Mouse (Mus musculus): ENCODE measurements around the gene Ubac2. TPM values are rescaled to one million over a fixed set of nuclear protein-coding genes. Genes with fewer than 3 reads are reported as not detected.

Gene Ubac2
- polyA plus RNA-seq, 1 experiment from 2014 or later = 59.3 TPM

DNA sequence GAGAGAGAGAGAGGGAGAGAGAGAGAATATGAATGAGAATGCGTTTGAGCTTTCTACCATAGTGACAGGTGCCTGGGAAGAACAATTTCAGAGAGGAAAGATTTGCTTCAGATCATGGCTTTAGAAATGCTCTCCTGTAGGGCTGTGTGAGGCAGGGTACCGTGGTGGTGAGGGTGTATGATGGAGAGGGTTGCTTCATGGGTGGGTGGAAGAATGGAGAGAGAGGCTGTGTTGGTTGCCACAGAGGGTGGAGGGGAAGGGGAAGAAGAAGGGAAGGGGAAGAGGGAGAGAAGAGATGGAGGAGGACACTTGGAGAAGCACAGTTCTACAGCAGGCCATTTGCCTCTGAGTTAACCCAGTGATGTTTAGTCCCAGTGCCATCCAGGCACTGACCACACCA, 19.4 kb downstream of the Ubac2 start:
- Histone ChIP-seq H3K4me2 (replicated peaks) (no peak overlapping the region), H3K9me3 (no peaks in the 10 kb centered on the region), H3K4me3 (replicated peaks) (no peak overlapping the region), H3K9ac (no peak overlapping the region), H3K36me3 (no peaks in the 10 kb centered on the region), H3K27me3 (replicated peaks) (no peaks in the 10 kb centered on the region), H3K4me1 (replicated peaks) (peaks cover 10% of the 10 kb centered on the region; the same call in 1 of the 2 replicates), H3K27ac (no peak overlapping the region)
- no peak for ATAC-seq
- WGBS = 85% methylated on average over 2 of the region's 2 CpGs

DNA sequence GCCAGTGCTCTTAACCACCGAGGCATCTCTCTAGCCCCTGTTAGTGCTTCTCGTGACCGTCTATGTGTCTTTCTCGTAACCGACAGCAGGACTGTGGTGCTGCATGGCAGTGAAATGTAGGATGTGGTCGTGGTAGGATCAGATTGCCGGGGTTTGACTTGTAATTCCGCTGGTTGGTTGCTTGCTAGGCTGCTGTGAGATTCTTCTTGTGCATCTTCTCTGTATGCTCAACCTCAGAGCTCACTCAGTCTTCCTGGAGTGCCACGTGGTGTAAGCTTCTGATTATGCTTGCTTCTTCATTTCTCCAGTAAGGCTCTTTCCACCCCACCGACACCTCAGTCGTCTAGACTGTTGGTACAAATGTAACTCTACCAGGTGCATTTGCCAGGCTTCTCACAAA, 20.1 kb downstream of the Ubac2 start:
- WGBS = 86% methylated on average over 11 of the region's 11 CpGs
- no peak overlapping the region for H3K27ac ChIP-seq
- no peaks in the 10 kb centered on the region for H3K9me3 ChIP-seq
- no peak overlapping the region for H3K4me2 ChIP-seq (replicated peaks)
- no peak for ATAC-seq
- peaks cover 6% of the 10 kb centered on the region; the same call in 1 of the 2 replicates for H3K4me1 ChIP-seq (replicated peaks)
- no peaks in the 10 kb centered on the region for H3K27me3 ChIP-seq (replicated peaks)
- no peak overlapping the region for H3K9ac ChIP-seq
- no peak overlapping the region for H3K4me3 ChIP-seq (replicated peaks)
- H3K36me3 ChIP-seq = no peaks in the 10 kb centered on the region

DNA sequence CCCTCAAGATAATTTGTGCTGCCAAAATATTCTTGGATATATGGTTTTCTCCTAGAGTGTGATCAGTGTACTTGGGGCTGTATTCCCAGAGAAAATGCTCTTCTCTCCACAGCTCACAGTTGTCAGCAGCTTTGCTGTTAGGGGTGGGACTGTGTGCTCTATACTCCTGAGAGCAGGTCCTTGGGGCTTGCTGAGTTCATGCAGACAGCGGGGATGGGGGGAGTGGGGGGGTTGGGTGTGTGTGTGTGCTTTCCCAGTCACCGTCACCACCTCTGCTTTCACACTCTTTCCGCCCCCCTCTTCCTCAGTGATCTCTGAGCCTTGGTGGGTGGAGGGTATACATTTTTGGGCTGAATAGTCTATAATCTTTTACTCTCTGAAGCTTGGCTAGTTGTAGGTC, 20.7 kb downstream of the Ubac2 start:
- Histone ChIP-seq H3K4me1 (replicated peaks) (no peaks in the 10 kb centered on the region; the same call in 1 of the 2 replicates), H3K4me3 (replicated peaks) (no peak overlapping the region), H3K4me2 (replicated peaks) (no peak overlapping the region), H3K27me3 (replicated peaks) (no peaks in the 10 kb centered on the region), H3K27ac (no peak overlapping the region), H3K9ac (no peak overlapping the region), H3K36me3 (no peaks in the 10 kb centered on the region), H3K9me3 (no peaks in the 10 kb centered on the region)
- no peak for ATAC-seq
- WGBS = 70% methylated on average over 3 of the region's 3 CpGs

DNA sequence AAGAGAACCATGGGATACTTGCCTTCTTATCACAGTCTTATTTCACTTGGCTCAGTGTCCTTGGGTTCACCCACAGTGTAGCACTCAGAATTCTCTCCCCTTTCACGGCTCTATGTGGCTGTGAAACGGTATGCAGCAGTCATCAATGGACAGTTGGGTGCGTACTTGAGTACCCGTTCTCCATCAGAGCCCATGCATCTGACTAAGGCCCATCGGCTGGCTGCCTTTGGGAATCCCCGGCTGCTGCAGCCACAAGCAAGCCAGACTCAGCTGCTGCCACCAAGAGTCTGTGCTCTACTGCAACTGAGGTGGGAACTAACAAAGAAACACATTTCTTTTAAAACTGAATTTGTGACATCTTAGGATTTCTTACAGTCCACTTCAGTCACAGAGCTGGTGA, 23.1 kb downstream of the Ubac2 start:
- Histone ChIP-seq H3K4me2 (replicated peaks) (no peak overlapping the region), H3K27me3 (replicated peaks) (no peaks in the 10 kb centered on the region), H3K4me1 (replicated peaks) (no peaks in the 10 kb centered on the region), H3K9ac (no peak overlapping the region), H3K36me3 (no peaks in the 10 kb centered on the region), H3K4me3 (replicated peaks) (no peak overlapping the region), H3K27ac (no peak overlapping the region), H3K9me3 (no peaks in the 10 kb centered on the region)
- WGBS = 90% methylated on average over 6 of the region's 6 CpGs
- ATAC-seq = no peak

DNA sequence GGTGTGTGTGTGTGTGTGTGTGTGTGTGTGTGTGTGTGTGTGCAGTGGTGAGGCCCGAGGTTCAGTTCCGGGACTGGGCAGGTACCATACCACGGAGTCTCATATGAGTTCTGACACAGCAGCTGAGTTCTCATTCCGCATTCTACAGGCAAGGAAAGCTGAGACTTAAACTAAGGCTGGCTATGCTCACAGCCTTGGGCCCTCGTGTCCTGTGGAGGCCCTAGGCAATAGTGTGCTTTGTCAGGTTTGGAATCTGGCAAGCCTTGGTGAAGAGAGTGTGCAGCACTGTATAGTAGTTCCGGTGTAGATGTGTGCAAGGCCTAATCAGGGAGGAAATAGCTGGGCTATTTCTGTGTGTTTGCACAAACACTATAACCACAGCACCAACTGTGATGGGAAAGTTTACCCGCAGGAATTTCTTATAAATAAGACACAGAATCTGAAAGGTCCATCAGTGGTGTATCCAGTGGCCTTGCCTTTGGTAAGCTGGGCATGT, 25.0 kb downstream of the Ubac2 start:
- Histone ChIP-seq H3K4me3 (replicated peaks) (no peak overlapping the region), H3K4me2 (replicated peaks) (no peak overlapping the region), H3K9me3 (no peaks in the 10 kb centered on the region), H3K9ac (no peak overlapping the region), H3K4me1 (replicated peaks) (no peaks in the 10 kb centered on the region), H3K36me3 (no peaks in the 10 kb centered on the region), H3K27me3 (replicated peaks) (no peaks in the 10 kb centered on the region), H3K27ac (no peak overlapping the region)
- no peak for ATAC-seq
- WGBS = 86% methylated on average over 7 of the region's 7 CpGs

DNA sequence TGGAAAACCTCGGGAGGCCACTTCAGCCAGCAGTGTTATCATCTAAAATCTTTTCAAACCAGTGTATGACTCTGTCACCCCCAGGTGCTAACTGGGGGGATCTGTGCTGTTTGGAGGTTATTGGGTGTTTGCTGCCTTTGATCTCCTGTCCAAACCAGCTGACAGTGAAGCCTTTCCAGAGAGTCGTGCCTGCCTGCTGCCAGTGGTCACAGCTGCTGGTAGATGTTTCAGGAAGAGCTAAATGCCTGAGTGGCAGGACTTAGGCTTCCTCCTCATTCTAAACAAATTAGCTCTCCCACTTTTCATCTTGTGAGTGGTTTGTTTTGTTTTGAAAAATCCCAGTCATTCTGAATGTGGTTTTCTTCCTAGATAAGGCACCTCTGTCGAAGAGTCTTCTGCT, 26.3 kb downstream of the Ubac2 start:
- Histone ChIP-seq H3K9me3 (no peaks in the 10 kb centered on the region), H3K9ac (no peak overlapping the region), H3K27ac (no peak overlapping the region), H3K36me3 (no peaks in the 10 kb centered on the region), H3K4me2 (replicated peaks) (no peak overlapping the region), H3K4me1 (replicated peaks) (no peaks in the 10 kb centered on the region), H3K4me3 (replicated peaks) (no peak overlapping the region), H3K27me3 (replicated peaks) (no peaks in the 10 kb centered on the region)
- 29% methylated on average over 3 of the region's 3 CpGs for whole genome bisulfite sequencing
- no peak for ATAC-seq

DNA sequence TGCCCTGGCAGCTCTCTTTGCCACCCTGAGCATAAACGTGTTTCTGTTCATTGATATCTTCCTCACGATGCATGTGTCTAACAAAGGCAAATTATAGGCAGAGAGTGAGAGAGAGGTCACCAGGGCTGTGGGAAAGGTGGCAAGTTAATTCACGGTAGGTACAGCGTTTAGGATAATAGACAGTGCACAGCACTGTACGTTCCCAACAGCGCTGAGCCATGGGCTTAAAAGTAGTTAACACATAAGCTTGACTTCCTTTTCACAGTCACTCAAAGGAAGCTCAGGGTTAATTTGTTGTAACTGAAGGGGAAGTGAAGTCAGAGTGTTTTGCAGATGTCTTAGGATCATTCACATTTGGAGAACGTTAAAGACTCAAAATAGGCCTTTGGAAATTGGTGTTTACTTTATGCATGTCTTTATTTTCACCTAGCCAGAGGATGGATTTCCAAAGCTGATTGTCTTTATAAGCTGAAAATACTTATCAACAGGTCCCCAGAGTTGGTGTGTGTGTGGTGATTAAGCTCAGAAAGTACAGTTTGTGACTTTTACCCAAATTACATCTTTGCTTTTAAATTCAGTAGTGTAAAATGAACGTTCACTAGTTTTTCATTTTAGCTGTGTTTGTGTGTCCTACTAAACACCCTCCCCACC, 28.0 kb downstream of the Ubac2 start:
- Histone ChIP-seq H3K36me3 (0 out of 2 replicates have a peak, but pooled peaks cover 1% of the 10 kb centered on the region), H3K4me2 (replicated peaks) (no peak overlapping the region), H3K9me3 (no peaks in the 10 kb centered on the region), H3K27ac (no peak overlapping the region), H3K9ac (no peak overlapping the region), H3K4me3 (replicated peaks) (no peak overlapping the region), H3K27me3 (replicated peaks) (no peaks in the 10 kb centered on the region), H3K4me1 (replicated peaks) (no peaks in the 10 kb centered on the region)
- no peak for ATAC-seq
- WGBS = 77% methylated on average over 8 of the region's 8 CpGs

DNA sequence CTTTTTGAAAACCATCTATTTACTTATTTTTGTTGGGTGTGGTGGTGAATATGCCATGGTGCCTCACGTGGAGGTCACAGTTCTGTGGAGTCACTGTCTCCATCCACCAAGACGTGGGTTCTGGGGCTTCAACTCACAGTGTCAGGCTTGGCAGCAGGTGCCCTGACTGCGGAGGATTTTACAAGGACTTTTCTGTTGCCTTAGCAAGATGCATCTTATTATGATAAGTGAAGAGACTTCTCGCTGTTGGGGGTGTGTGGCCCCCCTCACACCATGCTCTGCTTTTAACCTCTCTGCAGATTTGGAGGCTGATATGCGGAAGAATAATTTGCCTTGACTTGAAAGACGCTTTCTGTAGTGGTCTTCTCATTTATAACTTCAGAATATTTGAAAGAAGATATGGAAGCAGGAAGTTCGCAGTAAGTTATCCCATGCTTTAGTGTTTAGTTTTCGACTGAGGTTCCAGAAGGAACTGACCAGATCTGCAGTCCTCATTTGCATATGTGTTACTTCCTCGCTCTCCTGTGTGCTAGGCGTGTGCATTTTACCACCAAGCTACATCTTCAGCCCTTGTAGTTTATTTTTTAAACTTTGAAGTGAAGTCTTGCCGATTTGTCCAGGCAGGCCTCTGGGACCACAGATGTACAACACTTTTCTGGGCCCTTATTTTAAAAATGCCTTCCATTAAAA, 28.7 kb downstream of the Ubac2 start:
- H3K36me3 ChIP-seq = 0 out of 2 replicates have a peak, but pooled peaks cover 8% of the 10 kb centered on the region
- H3K4me3 ChIP-seq (replicated peaks) = no peak overlapping the region
- H3K27me3 ChIP-seq (replicated peaks) = no peaks in the 10 kb centered on the region
- no peak overlapping the region for H3K9ac ChIP-seq
- 85% methylated on average over 11 of the region's 11 CpGs for WGBS
- no peak overlapping the region for H3K4me2 ChIP-seq (replicated peaks)
- H3K27ac ChIP-seq = no peak overlapping the region
- no peaks in the 10 kb centered on the region for H3K4me1 ChIP-seq (replicated peaks)
- H3K9me3 ChIP-seq = no peaks in the 10 kb centered on the region
- no peak for ATAC-seq

DNA sequence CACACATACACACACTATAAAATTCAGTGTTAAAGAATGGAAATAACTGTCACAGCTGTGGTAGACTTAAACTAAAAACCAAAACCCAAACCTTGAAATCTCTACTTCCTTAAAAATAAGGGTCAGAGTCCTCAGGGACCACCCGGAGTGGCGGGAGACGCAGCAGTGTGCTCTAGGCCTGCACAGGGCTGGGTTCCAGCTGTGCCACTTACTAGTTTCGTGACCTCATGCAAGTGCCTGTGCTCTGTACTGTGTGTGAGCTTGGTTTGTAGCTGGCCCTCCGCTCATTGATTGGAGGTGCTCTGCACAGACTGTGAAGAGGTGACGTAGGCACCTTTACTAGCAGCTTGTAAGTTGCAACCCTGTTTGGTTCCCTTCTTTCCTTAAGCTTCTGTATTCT, 31.4 kb downstream of the Ubac2 start:
- ATAC-seq = no peak
- no peak overlapping the region for H3K4me3 ChIP-seq (replicated peaks)
- no peaks in the 10 kb centered on the region for H3K9me3 ChIP-seq
- H3K4me2 ChIP-seq (replicated peaks) = no peak overlapping the region
- no peaks in the 10 kb centered on the region for H3K27me3 ChIP-seq (replicated peaks)
- no peak overlapping the region for H3K27ac ChIP-seq
- H3K9ac ChIP-seq = no peak overlapping the region
- 0 out of 2 replicates have a peak, but pooled peaks cover 9% of the 10 kb centered on the region for H3K36me3 ChIP-seq
- no peaks in the 10 kb centered on the region for H3K4me1 ChIP-seq (replicated peaks)
- WGBS = 93% methylated on average over 6 of the region's 6 CpGs

DNA sequence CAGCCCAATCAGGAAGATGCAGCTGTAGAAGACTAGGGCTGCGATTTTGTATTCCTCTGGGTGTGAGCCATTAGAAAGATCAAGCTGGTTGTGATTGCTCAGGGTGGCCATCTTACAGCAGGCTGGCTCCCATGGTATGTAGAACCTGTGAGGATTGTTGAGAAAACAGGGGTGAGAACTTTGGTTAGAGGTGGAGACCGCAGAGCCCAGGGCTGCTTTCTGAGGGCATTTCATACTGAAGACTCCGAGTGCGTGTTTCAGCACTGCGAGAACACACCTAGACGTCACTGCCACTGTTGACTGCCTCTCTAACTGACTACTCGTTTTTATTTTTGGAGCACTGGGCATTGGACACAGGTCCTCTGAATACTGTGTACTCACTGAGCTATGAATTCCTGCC, 34.1 kb downstream of the Ubac2 start:
- H3K4me2 ChIP-seq (replicated peaks) = no peak overlapping the region
- H3K27me3 ChIP-seq (replicated peaks) = no peaks in the 10 kb centered on the region
- no peak overlapping the region for H3K9ac ChIP-seq
- H3K4me1 ChIP-seq (replicated peaks) = no peaks in the 10 kb centered on the region
- no peak overlapping the region for H3K27ac ChIP-seq
- no peak for ATAC-seq
- WGBS = 94% methylated on average over 7 of the region's 7 CpGs
- no peak overlapping the region for H3K4me3 ChIP-seq (replicated peaks)
- H3K36me3 ChIP-seq = 0 out of 2 replicates have a peak, but pooled peaks cover 9% of the 10 kb centered on the region
- H3K9me3 ChIP-seq = no peaks in the 10 kb centered on the region

DNA sequence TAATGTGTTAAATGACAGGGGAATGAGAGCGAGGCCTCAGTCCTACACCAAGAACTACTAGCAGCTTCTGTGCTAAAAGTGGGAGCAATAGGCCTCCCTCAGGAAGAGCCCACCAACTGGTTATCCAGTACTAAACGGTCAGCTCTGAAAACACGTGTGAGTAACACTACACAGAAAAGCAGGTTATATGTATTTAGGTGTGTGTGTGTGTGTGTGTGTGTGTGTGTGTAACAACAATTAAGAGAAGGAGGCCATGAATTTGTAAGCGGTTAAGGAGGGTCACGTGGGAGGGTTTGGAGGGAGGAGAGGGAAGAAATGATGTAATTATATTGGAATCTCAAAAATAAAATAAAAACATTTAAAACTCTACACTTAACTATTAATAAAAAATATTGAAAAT, 36.7 kb downstream of the Ubac2 start:
- H3K27me3 ChIP-seq (replicated peaks) = no peaks in the 10 kb centered on the region
- WGBS = 81% methylated on average over 5 of the region's 5 CpGs

DNA sequence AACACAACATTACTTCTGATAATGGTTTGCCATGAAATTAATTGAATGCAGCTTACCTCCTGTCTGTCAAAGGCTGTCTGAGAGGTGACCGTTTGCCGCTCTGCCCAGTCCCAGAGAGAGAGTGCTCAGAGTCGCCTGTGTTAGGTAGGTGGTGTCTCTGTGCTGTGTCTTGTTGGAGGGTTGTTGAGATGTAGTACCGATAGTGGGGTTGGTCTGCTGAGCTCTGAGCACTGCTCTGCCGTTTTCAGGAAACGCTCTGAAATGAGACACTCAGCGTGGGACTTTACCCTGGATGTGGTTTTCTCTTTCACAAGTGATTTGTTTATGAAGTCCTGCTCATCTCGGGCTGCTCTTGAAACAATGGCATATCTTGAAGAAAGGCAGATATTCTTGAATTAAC, 37.2 kb downstream of the Ubac2 start, which contains the start of gene Gpr18:
TSS of gene Gpr18 (minus strand) at position 161 of the 400 bp plus-strand sequence.
- H3K27ac ChIP-seq = no peak within 1 kb of the TSS
- no peak within 1 kb of the TSS for H3K4me3 ChIP-seq (replicated peaks)
- H3K9ac ChIP-seq = no peak within 1 kb of the TSS
- no peaks in the 10 kb centered on the region for H3K27me3 ChIP-seq (replicated peaks)
- ATAC-seq = no peak
- peaks cover 3% of the 10 kb centered on the region; the same call in 1 of the 2 replicates for H3K4me1 ChIP-seq (replicated peaks)
- 0 out of 2 replicates have a peak, but pooled peaks cover 9% of the 10 kb centered on the region for H3K36me3 ChIP-seq
- no peaks in the 10 kb centered on the region for H3K9me3 ChIP-seq
- WGBS = 59% methylated on average over 8 of the region's 8 CpGs
- no peak within 1 kb of the TSS for H3K4me2 ChIP-seq (replicated peaks)

More for the DNA sequence above, 36.7 kb downstream of the Ubac2 start:
- Histone ChIP-seq H3K36me3 (0 out of 2 replicates have a peak, but pooled peaks cover 9% of the 10 kb centered on the region), H3K27ac (no peak overlapping the region), H3K4me1 (replicated peaks) (no peaks in the 10 kb centered on the region), H3K9ac (no peak overlapping the region), H3K4me3 (replicated peaks) (no peak overlapping the region), H3K4me2 (replicated peaks) (no peak overlapping the region), H3K9me3 (no peaks in the 10 kb centered on the region)
- no peak for ATAC-seq
